Mouse (Mus musculus) left cerebral cortex, adult 2 months (tissue): ENCODE measurements at regions not wholly inside any gene's neighbourhood (a gene's known extent, or its start where the extent isn't known, plus 50 kb on each side); places are given as distances from the start of the nearest gene placed in this dataset.

Experiments
- DNase-seq, 2 experiments: peaks; one replicate each; pipeline ENCODE4 v3.0.0; 2021 to 2022; ENCODE audit warnings: low spot score in 2 of 2, mixed read lengths in 1 of 2; ENCODE audit errors: extremely low spot score in 1 of 2
- H3K27ac ChIP-seq: fragments of 200-600 bp; 2 replicates; pipeline ENCODE4 v1.8.1; 2022
- H3K4me3 ChIP-seq: fragments of 200-600 bp; 2 replicates; pipeline ENCODE4 v1.8.1; 2022
- CTCF ChIP-seq: fragments of 200-600 bp; IDR thresholded peaks from 2 replicates; pipeline ENCODE4 v1.8.1; 2022; ENCODE audit warnings: antibody characterized with exemption, mild to moderate bottlenecking, moderate library complexity
- intact Hi-C: fragments of 180-260 bp; cut with DNase I; formaldehyde crosslinking; loops from one replicate; pipeline ENCODE4 v1.15.1; 2025

GRCm38 (mm10) chr7:68686396-68687139 is 62.5 kb downstream of the Arrdc4 start:
- intact Hi-C loops: no loop called here
- Histone ChIP-seq H3K4me3 (no peak overlapping the region), H3K27ac (no peak overlapping the region)
- TF ChIP-seq CTCF: no peak
- DNase-seq: no peak

DNA sequence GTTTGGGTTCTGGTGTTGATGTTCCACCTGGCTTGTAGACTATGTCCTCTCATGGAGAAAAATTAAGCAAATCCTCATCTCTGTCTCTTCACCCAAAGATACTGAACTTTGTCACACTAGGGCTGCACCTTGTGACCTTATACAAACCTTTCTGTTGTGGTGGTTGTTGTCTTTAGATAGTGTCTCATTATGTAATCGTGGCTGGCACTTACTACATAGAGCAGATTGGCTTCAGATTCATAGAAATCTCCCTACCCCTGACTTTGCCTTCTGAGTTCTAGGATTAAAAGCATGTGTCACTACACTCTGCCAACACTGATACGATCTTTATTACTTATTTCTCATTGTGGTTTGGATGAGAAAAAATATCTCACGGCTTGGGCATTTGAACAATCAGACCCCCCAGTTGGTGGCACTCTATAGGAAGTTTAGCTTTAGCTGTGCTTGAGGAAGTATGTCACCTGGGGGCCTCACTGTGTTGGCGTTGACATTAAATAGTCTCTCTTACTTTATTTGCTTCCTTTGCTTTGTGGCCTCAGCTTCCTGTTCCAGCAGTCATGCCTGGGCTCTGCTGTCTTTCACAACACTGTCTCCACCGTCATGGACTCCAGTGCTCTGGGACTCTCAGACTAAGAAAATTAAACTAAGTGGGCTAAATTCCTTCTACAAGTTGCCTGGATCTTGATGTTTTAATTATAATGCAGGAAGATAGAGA is 66.0 kb downstream of the Arrdc4 start:
- intact Hi-C loops: no loop called here
- H3K27ac ChIP-seq: no peak overlapping the region
- no peak for DNase-seq
- TF ChIP-seq CTCF: no peak
- no peak overlapping the region for H3K4me3 ChIP-seq

- H3K4me3 ChIP-seq: no peak overlapping the region
- DNase-seq: no peak
Observed at GRCm38 (mm10) chr7:68682318-68682728, 66.7 kb downstream of the Arrdc4 start.

GRCm38 (mm10) chr7:68679770-68680169 is 69.3 kb downstream of the Arrdc4 start:
- no peak for TF ChIP-seq CTCF

More at GRCm38 (mm10) chr7:68682318-68682728, 66.7 kb downstream of the Arrdc4 start:
- H3K27ac ChIP-seq: no peak overlapping the region
- no peak for TF ChIP-seq CTCF
- intact Hi-C loops: no loop called here

DNA sequence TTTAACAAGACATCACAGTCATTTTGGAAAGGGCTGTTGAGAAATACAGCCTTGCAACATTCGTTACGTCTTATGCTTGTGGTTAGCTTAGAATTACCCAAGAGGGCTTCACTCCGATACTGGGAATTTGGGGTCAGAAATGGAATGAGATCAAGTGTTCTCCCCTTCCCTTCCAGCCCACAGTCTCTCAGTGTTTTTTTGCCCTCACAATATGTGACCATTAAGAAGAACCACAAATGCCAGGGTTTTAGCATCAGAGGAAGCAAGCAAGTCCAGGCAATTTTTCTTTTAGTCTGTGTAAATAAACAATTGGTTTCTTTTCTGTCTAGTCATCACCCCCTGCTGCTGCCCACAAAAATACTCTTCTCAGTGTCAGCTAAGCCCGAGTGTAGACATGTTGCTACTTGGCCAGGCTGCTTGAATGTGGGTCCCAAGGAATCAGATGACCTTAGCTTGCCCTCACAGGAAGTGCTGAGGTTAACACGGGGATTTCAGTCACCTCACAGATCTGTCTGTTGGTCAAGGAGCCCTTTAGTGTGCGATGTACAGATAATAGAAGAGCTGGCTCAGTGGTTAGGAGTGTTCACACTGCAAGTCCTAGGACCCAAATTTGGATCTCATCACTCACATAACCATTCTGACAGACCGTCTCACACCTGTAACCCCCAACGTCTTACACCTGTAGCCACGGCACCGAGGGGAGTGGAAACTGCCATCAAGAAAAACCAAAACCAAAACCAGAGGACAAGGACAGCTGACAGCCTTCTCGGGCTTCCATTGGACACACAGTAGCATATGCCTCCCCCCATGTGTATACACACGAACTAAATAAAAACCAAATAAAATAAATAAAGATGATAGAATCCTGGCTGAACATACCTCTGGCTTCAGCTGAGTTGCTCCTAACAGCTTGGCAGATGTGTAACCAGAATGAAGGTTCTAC is 81.0 kb downstream of the Arrdc4 start:
- intact Hi-C loops: loop anchor here (5.0 kb wide), 1 partner anchor 154 kb away; no protein-coding TSS in a partner anchor
- Histone ChIP-seq H3K27ac (no peak overlapping the region), H3K4me3 (no peak overlapping the region)
- DNase-seq: no peak
- TF ChIP-seq CTCF: no peak

More at GRCm38 (mm10) chr7:68679770-68680169, 69.3 kb downstream of the Arrdc4 start:
- intact Hi-C loops: no loop called here
- no peak overlapping the region for H3K4me3 ChIP-seq
- H3K27ac ChIP-seq: no peak overlapping the region
- no peak for DNase-seq

- Histone ChIP-seq H3K27ac (no peak overlapping the region), H3K4me3 (no peak overlapping the region)
- intact Hi-C loops: loop anchor here (5.0 kb wide), 1 partner anchor 155 kb away; no protein-coding TSS in a partner anchor
- DNase-seq: no peak
- TF ChIP-seq CTCF: peak; percentile 36
Observed at GRCm38 (mm10) chr7:68667215-68667614, 81.8 kb downstream of the Arrdc4 start.

DNA sequence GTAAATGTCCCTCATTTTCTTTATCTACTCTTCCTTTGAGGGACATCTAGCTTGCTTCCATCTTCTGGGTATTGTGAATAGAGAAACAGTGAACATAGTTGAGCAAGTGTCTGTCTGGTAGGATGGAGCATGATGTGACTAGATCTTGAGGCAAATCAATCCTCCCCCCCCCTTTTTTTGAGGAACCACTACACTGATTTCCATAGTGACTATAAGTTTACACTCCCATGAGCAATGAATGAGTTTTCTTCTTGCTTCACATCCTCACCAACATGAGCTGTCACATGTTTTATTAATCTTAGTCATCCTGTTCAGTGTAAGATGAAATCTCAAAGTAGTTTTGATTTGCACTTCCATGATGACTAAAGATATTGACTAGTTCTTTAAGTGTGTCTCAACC is 92.7 kb downstream of the Arrdc4 start:
- TF ChIP-seq CTCF: no peak
- Histone ChIP-seq H3K27ac (no peak overlapping the region), H3K4me3 (no peak overlapping the region)
- DNase-seq: no peak
- intact Hi-C loops: no loop called here

- no peak for TF ChIP-seq CTCF
- no peak for DNase-seq
- intact Hi-C loops: no loop called here
- Histone ChIP-seq H3K27ac (no peak overlapping the region), H3K4me3 (no peak overlapping the region)
Observed at GRCm38 (mm10) chr7:68653534-68653933, 95.5 kb downstream of the Arrdc4 start.

DNA sequence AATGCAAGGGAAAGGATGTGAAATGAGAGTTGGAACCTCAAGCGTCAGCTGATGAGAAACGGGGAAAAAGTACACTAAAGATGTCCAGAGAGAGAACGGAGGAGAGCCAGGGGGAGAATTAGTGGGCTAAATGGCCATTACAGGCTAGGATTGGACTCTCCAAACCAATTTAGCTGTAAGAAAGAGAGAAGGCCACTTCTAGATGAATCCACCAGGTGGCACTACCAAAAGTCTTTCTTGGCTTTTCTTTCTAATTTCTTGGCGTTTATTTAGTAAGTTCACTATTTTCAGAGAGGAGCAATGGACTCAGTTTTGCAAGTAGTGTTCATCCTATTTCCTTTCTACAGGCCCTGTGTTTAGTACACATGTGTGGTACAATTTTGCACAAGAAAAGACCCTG is 97.6 kb downstream of the Arrdc4 start:
- Histone ChIP-seq H3K4me3 (no peak overlapping the region), H3K27ac (no peak overlapping the region)
- intact Hi-C loops: loop anchor here (1.0 to 2.0 kb wide), 2 partner anchors 172 to 179 kb away; no protein-coding TSS in a partner anchor
- no peak for DNase-seq
- TF ChIP-seq CTCF: peak; percentile 67

DNA sequence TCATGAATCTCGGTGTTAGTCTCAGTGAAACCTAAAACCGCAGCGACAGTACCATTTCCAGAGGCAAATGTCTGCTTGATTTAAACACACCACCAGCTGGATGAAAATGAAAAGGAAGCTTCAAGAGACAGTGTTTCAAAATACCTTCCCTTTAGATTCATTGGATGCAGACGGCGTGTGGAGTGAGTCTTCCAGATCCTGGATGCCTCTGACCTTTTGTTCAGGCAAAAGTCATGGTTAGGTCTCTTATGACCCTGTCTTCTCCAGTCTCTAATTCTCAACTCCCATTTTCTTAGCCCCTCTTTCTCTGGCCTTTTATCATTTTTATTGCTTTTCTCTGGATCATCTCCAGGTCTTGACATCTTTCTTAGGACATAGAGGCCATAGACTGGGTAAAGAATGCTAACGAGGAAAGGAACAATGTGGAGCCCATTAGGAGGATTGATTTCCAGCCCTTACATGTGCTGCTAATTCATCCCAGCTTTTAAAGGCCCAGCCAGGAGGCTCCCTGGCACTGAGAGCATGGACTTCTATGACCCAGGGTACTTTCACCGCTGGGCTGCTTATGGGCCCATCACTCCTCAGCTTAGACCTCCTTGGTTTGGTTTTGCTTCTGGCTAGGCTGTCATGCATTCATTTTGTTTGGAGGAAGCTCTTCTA is 111.4 kb downstream of the Arrdc4 start:
- intact Hi-C loops: no loop called here
- Histone ChIP-seq H3K27ac (no peak overlapping the region), H3K4me3 (no peak overlapping the region)
- no peak for TF ChIP-seq CTCF
- no peak for DNase-seq

DNA sequence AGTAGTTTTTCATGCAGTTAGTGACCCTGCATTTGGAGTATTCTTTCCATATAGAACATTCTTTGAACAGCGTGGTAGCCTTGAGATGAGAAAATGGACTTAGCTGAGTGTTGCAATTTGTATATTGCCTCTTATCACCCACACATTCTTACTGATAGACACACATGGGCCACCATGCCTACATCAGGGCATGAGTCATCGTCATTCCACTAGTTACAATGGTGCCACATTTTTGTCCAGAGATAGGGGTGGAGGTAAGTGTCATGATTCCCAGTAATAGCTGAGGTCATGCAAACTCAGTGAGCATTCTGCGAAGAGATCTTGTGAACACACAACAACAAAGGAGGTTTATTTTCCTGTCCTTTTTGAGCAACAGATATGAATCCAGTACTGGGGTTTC is 128.0 kb downstream of the Arrdc4 start:
- Histone ChIP-seq H3K4me3 (no peak overlapping the region), H3K27ac (no peak overlapping the region)
- DNase-seq: no peak
- TF ChIP-seq CTCF: no peak
- intact Hi-C loops: no loop called here
